In genomic region chr11:116661948-116662377, GRCm38 (mm10) we compare ENCODE assay signal across 10 mouse cellular contexts. TPM values are rescaled to one million over a fixed set of nuclear protein-coding genes. Genes with fewer than 3 reads are reported as not detected.
DNase-seq lines count a peak whose midpoint lies in the region; ATAC-seq and TF ChIP-seq lines count a peak whose summit lies in the region.
"Had no signal": no experiment of that assay in that cellular context is flagged by ENCODE, and none has a peak within 500 bp of the region (broad histone marks: within the 10 kb centered on the region; RNA-seq: fewer than 3 reads in every experiment).

No protein-coding gene starts in this region.

- no peak overlapping the region for H3K4me3 ChIP-seq in forebrain, embryonic 15.5 days
- H3K4me3 ChIP-seq in midbrain, embryonic 13.5 days (replicated peaks) = no peak overlapping the region
- no peak overlapping the region for H3K4me3 ChIP-seq in lung, adult 2 months (replicated peaks; ENCODE audit: extremely low read depth, low read depth, low read length)
- H3K4me3 ChIP-seq: stomach, embryonic 15.5 days had no signal

- no peaks in the 10 kb centered on the region for H3K36me3 ChIP-seq in forebrain, embryonic 15.5 days
- H3K36me3 ChIP-seq in midbrain, embryonic 13.5 days = no peaks in the 10 kb centered on the region
- H3K36me3 ChIP-seq: stomach, embryonic 15.5 days had no signal

- TF ChIP-seq CTCF in lung, adult 2 months (IDR thresholded peaks at IDR 0.05; ENCODE audit: insufficient read depth, low read length) = no peak

- H3K4me2 ChIP-seq in forebrain, embryonic 15.5 days (replicated peaks) = peak overlapping the region; percentile 36
- H3K4me2 ChIP-seq in midbrain, embryonic 13.5 days (replicated peaks) = peak overlapping the region; percentile 33; the same call in 1 of the 2 replicates
- H3K4me2 ChIP-seq: stomach, embryonic 15.5 days had no signal

- peak overlapping the region; percentile 36 for H3K9ac ChIP-seq in forebrain, embryonic 15.5 days (replicated peaks)
- peak overlapping the region; percentile 49 for H3K9ac ChIP-seq in midbrain, embryonic 13.5 days (replicated peaks)
- H3K9ac ChIP-seq: stomach, embryonic 15.5 days had no signal

- peaks cover 69% of the 10 kb centered on the region for H3K4me1 ChIP-seq in forebrain, embryonic 15.5 days
- H3K4me1 ChIP-seq in midbrain, embryonic 13.5 days (replicated peaks) = peaks cover 66% of the 10 kb centered on the region
- H3K4me1 ChIP-seq in lung, adult 2 months (ENCODE audit: control insufficient read depth, insufficient read depth, low read length) = peaks cover 15% of the 10 kb centered on the region; the same call in 1 of the 2 replicates

- H3K9me3 ChIP-seq in forebrain, embryonic 15.5 days = no peaks in the 10 kb centered on the region
- no peaks in the 10 kb centered on the region for H3K9me3 ChIP-seq in midbrain, embryonic 13.5 days
- H3K9me3 ChIP-seq: stomach, embryonic 15.5 days had no signal

- TF ChIP-seq POLR2A in lung, adult 2 months (IDR thresholded peaks at IDR 0.05; ENCODE audit: borderline replicate concordance, extremely low read depth, low read depth, low read length) = no peak

- peak overlapping the region; percentile 95 for H3K27ac ChIP-seq in forebrain, embryonic 15.5 days (replicated peaks)
- peak overlapping the region; percentile 88 for H3K27ac ChIP-seq in midbrain, embryonic 13.5 days
- H3K27ac ChIP-seq: stomach, embryonic 15.5 days had no signal

- H3K27me3 ChIP-seq in forebrain, embryonic 15.5 days = no peaks in the 10 kb centered on the region
- no peaks in the 10 kb centered on the region for H3K27me3 ChIP-seq in midbrain, embryonic 13.5 days

- DNase-seq in kidney, adult 18-20 months = peak; percentile 73
- no peak for DNase-seq in kidney, postnatal 4 days
- peak; percentile 79 for DNase-seq in brain, adult 2 months (ENCODE audit: low read depth, low spot score)
- no peak for DNase-seq in lung, adult 2 months
- DNase-seq in spleen, postnatal 36 days (ENCODE audit: low spot score in 2 of 2) = no peak
- DNase-seq in heart, adult 18-20 months = no peak

- WGBS in forebrain, embryonic 15.5 days = 42% methylated on average over 8 of the region's 8 CpGs
- 48% methylated on average over 8 of the region's 8 CpGs for WGBS in midbrain, embryonic 13.5 days
- 49% methylated on average over 8 of the region's 8 CpGs for WGBS in lung, adult 2 months

- ATAC-seq in forebrain, embryonic 15.5 days (replicated peaks) = peak; percentile 40
- ATAC-seq in midbrain, embryonic 13.5 days = no peak; the same call in 1 of the 2 replicates

RNA-seq across cellular contexts. Expression of gene Cygb, which starts 7.8 kb away (rescaled TPM):
- 15.8 and 16.4 TPM in 2 replicates for polyA plus RNA-seq in forebrain, embryonic 15.5 days (2015; fragmentation: Nextera tagmentation; extraction: Ambion mirVana)
- polyA plus RNA-seq in midbrain, embryonic 13.5 days (2015; fragmentation: Nextera tagmentation; extraction: Ambion mirVana) = 8.8 TPM in 2 replicates
- 33.6 and 41.2 TPM in 2 replicates for polyA plus RNA-seq in lung, adult 2 months (2012; rRNA removed)
- 10 to 100 TPM; 31.5 to 38.5 TPM for total RNA-seq in heart, adult 18-20 months (2021)

RNA-seq across cellular contexts. Expression of gene Prcd, which starts 8.6 kb away (rescaled TPM):
- 2.0 and 2.4 TPM in 2 replicates for polyA plus RNA-seq in forebrain, embryonic 15.5 days (2015; fragmentation: Nextera tagmentation; extraction: Ambion mirVana)
- 1.0 and 1.2 TPM in 2 replicates for polyA plus RNA-seq in midbrain, embryonic 13.5 days (2015; fragmentation: Nextera tagmentation; extraction: Ambion mirVana)
- polyA plus RNA-seq in lung, adult 2 months (2012; rRNA removed) = 2.8 and 5.6 TPM in 2 replicates
- 1 to 10 TPM in 1 of 2 experiments, under 1 TPM in 1; 0.62 to 1.6 TPM for total RNA-seq in heart, adult 18-20 months (2021)
- total RNA-seq: liver, adult 2 months had no signal
- polyA plus RNA-seq: liver, adult 2 months had no signal

RNA-seq across cellular contexts. Expression of gene Rhbdf2, which starts 35.1 kb away (rescaled TPM):
- 1.3 and 1.4 TPM in 2 replicates for polyA plus RNA-seq in forebrain, embryonic 15.5 days (2015; fragmentation: Nextera tagmentation; extraction: Ambion mirVana)
- 0.76 and 0.77 TPM in 2 replicates for polyA plus RNA-seq in midbrain, embryonic 13.5 days (2015; fragmentation: Nextera tagmentation; extraction: Ambion mirVana)
- 82.2 and 87.8 TPM in 2 replicates for polyA plus RNA-seq in lung, adult 2 months (2012; rRNA removed)
- 10 to 100 TPM; 10.6 to 11.5 TPM for total RNA-seq in heart, adult 18-20 months (2021)

Comparison
In these comparisons a context has a peak if more than half of its experiments do, and no peak if none do; other contexts are left out.
1. DNase-seq: peak in kidney, adult 18-20 months (single experiment) and brain, adult 2 months (single experiment); none in kidney, postnatal 4 days (0 of 2), lung, adult 2 months (single experiment), spleen, postnatal 36 days (0 of 2) and heart, adult 18-20 months (0 of 2).
2. RNA of gene Rhbdf2, which starts 35.1 kb away (polyA plus RNA-seq): 82.2 to 87.8 TPM in lung, adult 2 months; 1.3 to 1.4 TPM in forebrain, embryonic 15.5 days and 0.76 to 0.77 TPM in midbrain, embryonic 13.5 days; every median in the first group is over 10 times any median in the second.